Mouse (Mus musculus) cerebellum, adult 2 months (tissue): Measurements from ENCODE around the gene Shisal2b.

ENCODE experiments used
- CTCF ChIP-seq: fragments of 200-500 bp; IDR thresholded peaks from 2 replicates; pipeline ENCODE4 v1.5.1; 2011; ENCODE audit warnings: low read depth, mild to moderate bottlenecking, control low read depth, low read length, moderate library complexity, borderline replicate concordance; ENCODE audit not compliant: insufficient read depth
- POLR2A ChIP-seq: fragments of 200-500 bp; IDR thresholded peaks from 2 replicates; pipeline ENCODE4 v1.6.1; 2011; ENCODE audit warnings: low read length, control low read depth, borderline replicate concordance; ENCODE audit not compliant: insufficient read depth

GRCm38 (mm10) chr13:104821192-104821591, 42.5 kb downstream of the Shisal2b start:
- no peak for TF ChIP-seq CTCF
- no peak for TF ChIP-seq POLR2A
